Mouse (Mus musculus) limb, embryonic 14.5 days (tissue): Measurements from ENCODE around the gene Tns1. TPM values are rescaled to one million over a fixed set of nuclear protein-coding genes. Genes with fewer than 3 reads are reported as not detected.

Experiments used
- ATAC-seq: fragments of 200-750 bp; cut with Nextera tagmentation; 2 replicates; pipeline ENCODE4 v1.8.0; 2017; ENCODE audit warnings: low read depth, moderate number of reproducible peaks, moderate TSS enrichment; ENCODE audit not compliant: low FRiP score
- DNase-seq: peaks from one replicate; pipeline ENCODE4 v3.0.0-alpha.2; 2015; ENCODE audit warnings: low spot score
- H3K27ac ChIP-seq: fragments of 300-500 bp; sonication (generic); replicated peaks from 2 replicates; pipeline ENCODE4 v1.5.1; 2014; ENCODE audit warnings: low read depth, mild to moderate bottlenecking, low read length, moderate library complexity, mixed read lengths
- H3K27me3 ChIP-seq: fragments of 300-500 bp; sonication (generic); 2 replicates; pipeline ENCODE4 v1.6.1; 2014; ENCODE audit warnings: low read length, mixed read lengths; ENCODE audit not compliant: control insufficient read depth, insufficient read depth
- H3K36me3 ChIP-seq: fragments of 300-500 bp; sonication (generic); 2 replicates; pipeline ENCODE4 v1.6.1; 2014; ENCODE audit warnings: mild to moderate bottlenecking, low read length, moderate library complexity, mixed read lengths; ENCODE audit not compliant: control insufficient read depth, insufficient read depth
- H3K4me1 ChIP-seq: fragments of 300-500 bp; sonication (generic); 2 replicates; pipeline ENCODE4 v1.6.1; 2014; ENCODE audit warnings: antibody characterized with exemption, low read length, mixed read lengths; ENCODE audit not compliant: control insufficient read depth, insufficient read depth
- H3K4me2 ChIP-seq: fragments of 300-500 bp; sonication (generic); replicated peaks from 2 replicates; pipeline ENCODE4 v1.6.1; 2014; ENCODE audit warnings: low read depth, mild to moderate bottlenecking, low read length, moderate library complexity; ENCODE audit not compliant: severe bottlenecking
- H3K4me3 ChIP-seq: fragments of 300-500 bp; sonication (generic); replicated peaks from 2 replicates; pipeline ENCODE4 v1.5.1; 2014; ENCODE audit warnings: low read length
- H3K9ac ChIP-seq: fragments of 300-500 bp; sonication (generic); 2 replicates; pipeline ENCODE4 v1.6.1; 2014; ENCODE audit warnings: mild to moderate bottlenecking, low read depth, low read length, moderate library complexity; ENCODE audit not compliant: severe bottlenecking
- H3K9me3 ChIP-seq: fragments of 300-500 bp; sonication (generic); 2 replicates; pipeline ENCODE4 v1.6.1; 2016; ENCODE audit warnings: low read length; ENCODE audit not compliant: control insufficient read depth
- POLR2A ChIP-seq: fragments of 200-500 bp; IDR thresholded peaks from 2 replicates; pipeline ENCODE4 v1.8.0; 2012; ENCODE audit warnings: inconsistent platforms, mild to moderate bottlenecking, moderate library complexity, borderline replicate concordance; ENCODE audit not compliant: insufficient read depth, insufficient read length; ENCODE audit errors: extremely low read depth
- WGBS: fragments of 180-500 bp; shearing (Covaris S2); extraction: QIAGEN DNeasy Blood & Tissue Kit; methylation state at CpG from one replicate; pipeline ENCODE4 v1.1.7; 2014; 5-methylcytosine and 5-hydroxymethylcytosine counted together
- polyA plus RNA-seq, 2 experiments: library from polyadenylated mRNA; depleted of rRNA in 1 of 2; stranded (reverse) in 1 of 2; unstranded in 1 of 2; fragments of >200 nt; fragmentation: Nextera tagmentation in 1 of 2; extraction: Ambion mirVana in 1 of 2; gene quantifications; 2 replicates each; pipeline versions ENCODE4 v1.2.1 to v1.2.3; 2012 to 2014

The Tns1 gene
- polyA plus RNA-seq, 2 experiments, result 38.0 to 51.3 TPM

DNA sequence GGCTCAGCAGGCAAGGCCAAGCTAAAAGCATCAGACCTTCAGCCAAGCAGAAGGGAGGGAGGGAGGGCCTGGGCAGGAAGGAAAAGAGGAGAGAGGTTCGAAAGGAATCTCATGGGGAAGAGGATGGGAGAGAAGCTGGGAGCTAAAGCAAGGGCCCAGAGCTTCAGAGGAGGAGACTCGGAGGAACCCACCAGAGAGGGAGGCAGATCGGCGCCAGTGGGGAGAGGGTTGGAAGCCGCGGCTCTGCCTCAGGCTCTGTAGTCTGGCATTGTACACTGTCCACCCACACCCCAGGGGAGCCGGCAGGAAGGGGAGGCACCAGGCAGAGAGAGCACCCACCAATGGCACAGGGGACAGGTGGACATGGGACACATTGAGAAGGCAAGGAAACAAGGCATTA, 177.5 kb downstream of the Tns1 start:
- TF ChIP-seq POLR2A, result no peak
- H3K36me3 ChIP-seq, result peaks cover 16% of the 10 kb centered on the region; the same call in 1 of the 2 replicates
- H3K9ac ChIP-seq, result no peak overlapping the region
- ATAC-seq, result no peak
- DNase-seq, result no peak
- no peak overlapping the region for H3K27ac ChIP-seq
- no peaks in the 10 kb centered on the region for H3K9me3 ChIP-seq
- peaks cover 26% of the 10 kb centered on the region for H3K4me1 ChIP-seq
- H3K4me3 ChIP-seq, result no peak overlapping the region
- no peaks in the 10 kb centered on the region for H3K27me3 ChIP-seq
- no peak overlapping the region for H3K4me2 ChIP-seq
- 83% methylated on average over 7 of the region's 7 CpGs for WGBS

DNA sequence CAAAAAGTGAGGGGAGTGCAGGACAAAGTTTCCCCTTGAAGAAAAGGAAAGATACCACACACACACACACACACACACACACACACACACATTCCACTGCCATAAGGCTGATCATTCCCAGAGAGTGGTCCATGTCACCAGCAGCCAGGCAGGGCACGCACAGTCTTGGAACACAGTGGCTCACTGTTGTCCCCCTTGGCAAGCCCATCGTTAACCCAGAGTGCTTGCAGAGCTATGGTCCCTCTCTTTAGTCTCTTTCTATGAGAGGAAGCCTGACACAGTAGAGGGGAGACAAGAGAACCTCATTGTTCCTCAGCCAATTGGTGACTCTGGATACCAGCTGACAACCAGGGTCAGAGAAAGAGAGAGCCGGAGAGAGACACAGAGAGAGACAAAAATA, 179.9 kb downstream of the Tns1 start:
- Histone ChIP-seq H3K9ac (no peak overlapping the region), H3K9me3 (no peaks in the 10 kb centered on the region), H3K27ac (peak overlapping the region; percentile 86), H3K4me3 (no peak overlapping the region), H3K27me3 (no peaks in the 10 kb centered on the region), H3K36me3 (peaks cover 14% of the 10 kb centered on the region; the same call in 1 of the 2 replicates), H3K4me1 (peaks cover 26% of the 10 kb centered on the region), H3K4me2 (no peak overlapping the region)
- DNase-seq (no peak), ATAC-seq (no peak)
- TF ChIP-seq POLR2A, result no peak
- WGBS, result 55% methylated on average over 3 of the region's 3 CpGs

DNA sequence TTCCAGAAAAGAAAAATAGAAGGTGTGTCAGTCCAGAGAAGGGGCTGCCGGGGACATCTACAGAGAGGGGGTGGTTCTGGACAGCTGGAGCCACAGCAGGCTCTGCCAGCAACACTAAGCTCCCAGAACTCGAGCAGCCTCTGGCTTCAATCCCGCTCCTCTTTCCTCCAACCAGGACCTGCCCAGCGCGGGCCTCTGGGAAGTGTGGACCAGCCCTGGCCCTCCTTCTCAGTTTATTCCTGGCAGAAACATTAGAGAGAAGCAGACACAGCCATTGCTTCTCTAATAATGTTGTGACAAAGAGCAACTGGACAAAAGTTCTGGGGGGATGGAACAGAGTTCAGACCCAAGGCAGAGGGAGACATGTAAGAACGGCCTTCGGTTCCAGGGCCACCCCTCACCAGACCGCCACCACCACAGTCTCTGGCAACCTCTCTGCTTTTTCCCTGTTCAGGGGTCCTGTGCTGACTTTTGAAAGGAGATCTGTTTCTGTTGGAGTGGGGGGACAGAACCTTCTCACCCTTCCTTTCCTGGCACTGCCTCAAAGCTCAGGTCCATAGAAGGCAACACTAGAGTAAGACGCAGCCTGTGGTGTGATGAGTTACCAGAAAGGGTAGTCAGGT, 180.5 kb downstream of the Tns1 start:
- Histone ChIP-seq H3K9me3 (no peaks in the 10 kb centered on the region), H3K4me2 (no peak overlapping the region), H3K4me1 (peaks cover 26% of the 10 kb centered on the region), H3K27me3 (no peaks in the 10 kb centered on the region), H3K36me3 (peaks cover 15% of the 10 kb centered on the region; the same call in 1 of the 2 replicates), H3K27ac (peak overlapping the region; percentile 86), H3K9ac (0 out of 2 replicates have a peak overlapping the region, but pooled peaks have one; percentile 14), H3K4me3 (no peak overlapping the region)
- peak; percentile 59; the same call in 1 of the 2 replicates for ATAC-seq
- peak; percentile 74 for DNase-seq
- no peak for TF ChIP-seq POLR2A
- 61% methylated on average over 9 of the region's 9 CpGs for WGBS

DNA sequence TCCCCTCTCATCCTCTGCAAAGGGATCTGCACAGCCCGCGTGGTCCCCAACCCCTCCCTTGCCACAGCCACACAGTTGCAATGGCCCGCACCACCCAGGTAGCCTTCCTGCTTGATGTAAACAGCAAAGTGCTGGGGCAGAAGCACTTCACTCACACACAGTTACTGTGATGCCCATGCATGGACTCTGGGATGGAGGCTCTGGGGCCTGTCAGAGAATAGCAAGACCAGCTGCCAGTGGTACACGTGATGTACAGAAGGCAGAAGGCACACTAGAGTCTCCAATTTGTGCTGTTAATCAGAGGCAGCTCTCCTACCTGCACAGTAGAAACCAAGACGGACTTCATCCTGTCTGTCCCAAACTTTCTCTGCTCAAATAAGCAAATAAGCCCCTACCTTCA, 181.0 kb downstream of the Tns1 start:
- Histone ChIP-seq H3K4me2 (no peak overlapping the region), H3K36me3 (peaks cover 15% of the 10 kb centered on the region; the same call in 1 of the 2 replicates), H3K9me3 (no peaks in the 10 kb centered on the region), H3K27me3 (no peaks in the 10 kb centered on the region), H3K27ac (peak overlapping the region; percentile 86), H3K4me3 (no peak overlapping the region), H3K4me1 (peaks cover 26% of the 10 kb centered on the region), H3K9ac (no peak overlapping the region)
- no peak for TF ChIP-seq POLR2A
- 75% methylated on average over 5 of the region's 5 CpGs for WGBS
- DNase-seq (no peak), ATAC-seq (no peak)

DNA sequence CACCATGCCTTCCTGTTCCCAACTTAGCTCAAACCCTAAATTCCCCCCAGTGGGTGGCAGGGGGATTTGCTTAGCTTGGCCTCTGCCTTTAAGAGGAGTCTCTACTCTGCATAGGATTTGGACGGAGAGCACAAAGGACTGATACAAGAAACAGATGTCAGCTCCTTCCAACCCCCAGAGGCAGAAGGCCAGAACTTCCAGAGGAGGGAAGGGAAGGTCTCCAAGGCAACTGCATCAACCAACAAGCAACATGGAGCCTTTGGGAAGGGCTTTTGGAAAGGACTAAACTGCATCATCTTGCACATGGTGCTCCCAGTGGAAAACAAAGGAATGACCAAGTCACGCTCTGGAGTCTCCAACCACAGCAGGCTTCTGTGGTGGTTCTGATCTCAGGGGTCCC, 182.0 kb downstream of the Tns1 start:
- peaks cover 26% of the 10 kb centered on the region for H3K4me1 ChIP-seq
- 41% methylated on average over 2 of the region's 2 CpGs for WGBS
- ATAC-seq, result peak; percentile 79
- no peak overlapping the region for H3K4me2 ChIP-seq
- H3K9ac ChIP-seq, result no peak overlapping the region
- no peaks in the 10 kb centered on the region for H3K27me3 ChIP-seq
- no peak for TF ChIP-seq POLR2A
- H3K36me3 ChIP-seq, result peaks cover 18% of the 10 kb centered on the region; the same call in 1 of the 2 replicates
- no peak overlapping the region for H3K4me3 ChIP-seq
- H3K9me3 ChIP-seq, result no peaks in the 10 kb centered on the region
- peak; percentile 80 for DNase-seq
- H3K27ac ChIP-seq, result peak overlapping the region; percentile 86

DNA sequence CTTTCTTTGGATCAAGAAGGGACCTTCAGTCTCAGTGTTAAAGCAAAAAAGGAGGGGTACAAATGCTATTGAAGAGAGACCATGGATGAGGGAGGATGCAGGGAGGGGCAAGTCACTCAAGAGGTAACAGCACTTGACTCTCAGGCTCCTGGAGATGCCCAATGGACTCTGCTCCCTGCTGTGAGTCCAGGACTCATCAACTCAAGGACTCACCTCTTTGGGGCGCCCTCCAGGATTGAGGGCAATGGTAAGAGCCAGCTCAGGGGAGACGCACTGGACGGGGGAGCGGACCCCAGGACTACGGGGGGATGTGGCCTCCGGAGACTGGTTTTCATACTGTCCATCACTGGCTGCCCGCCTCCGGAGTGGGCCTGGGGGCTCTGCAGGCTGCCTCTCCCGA, 182.6 kb downstream of the Tns1 start:
- ATAC-seq (no peak), DNase-seq (no peak)
- TF ChIP-seq POLR2A, result no peak
- Histone ChIP-seq H3K9ac (no peak overlapping the region), H3K27ac (peak overlapping the region; percentile 86), H3K36me3 (peaks cover 23% of the 10 kb centered on the region; the same call in 1 of the 2 replicates), H3K9me3 (no peaks in the 10 kb centered on the region), H3K27me3 (no peaks in the 10 kb centered on the region), H3K4me2 (no peak overlapping the region), H3K4me1 (peaks cover 26% of the 10 kb centered on the region), H3K4me3 (no peak overlapping the region)
- 79% methylated on average over 9 of the region's 9 CpGs for WGBS
